Mouse (Mus musculus): ENCODE results near the gene Mgat1.
"Not testable (repeated sequence)": the region's sequence is repeated elsewhere in the genome, so short reads cannot be mapped to it uniquely, and the experiment has no call there.

The Mgat1 gene

DNA sequence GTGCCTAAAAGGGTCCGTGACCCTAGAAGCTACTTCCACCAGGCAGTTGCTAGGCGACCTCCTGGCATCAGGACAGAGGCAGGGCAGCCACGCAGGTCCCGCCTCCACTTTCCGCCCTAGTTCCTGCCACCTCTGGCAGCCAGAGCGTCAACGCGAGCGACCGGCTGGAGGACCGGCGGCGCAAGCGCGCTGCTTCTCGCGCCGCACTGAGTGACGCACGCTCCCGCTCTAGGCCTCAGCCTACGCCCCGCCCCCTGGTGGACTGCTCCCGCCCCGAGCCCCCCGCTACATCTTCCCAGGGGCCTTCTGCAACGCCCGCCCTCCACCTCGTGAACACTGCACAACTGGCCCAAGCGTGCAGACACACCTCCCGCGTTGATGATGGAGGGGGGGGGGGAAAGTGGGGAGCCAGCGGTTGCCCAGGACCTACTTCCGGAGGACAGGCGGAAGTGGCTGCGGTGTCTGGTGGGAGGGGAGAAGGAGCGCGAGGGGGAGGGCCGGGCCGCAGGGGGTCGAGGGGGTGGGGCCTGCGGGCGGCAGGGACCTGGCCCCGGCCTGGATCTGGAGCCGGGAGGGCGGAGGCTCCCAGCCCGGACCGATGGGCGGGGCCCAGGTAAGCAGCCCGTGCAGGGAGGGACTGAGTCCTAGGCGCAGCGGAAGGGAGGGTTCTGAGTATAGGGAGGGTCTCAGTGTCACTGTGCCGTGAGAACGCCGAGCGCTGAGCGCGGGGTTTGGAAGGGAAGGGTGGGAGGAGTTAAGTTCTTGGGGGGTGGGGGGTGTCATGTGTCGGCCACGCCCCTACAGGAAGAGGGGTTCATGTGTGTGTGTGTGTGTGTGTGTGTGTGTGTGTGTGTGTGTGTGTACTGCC lies at the start of gene Mgat1:
Mgat1 (plus strand) TSS at position 465 of the 868 bp plus-strand sequence.
- peak; percentile 97 for DNase-seq (ENCODE audit: low read depth)

DNA sequence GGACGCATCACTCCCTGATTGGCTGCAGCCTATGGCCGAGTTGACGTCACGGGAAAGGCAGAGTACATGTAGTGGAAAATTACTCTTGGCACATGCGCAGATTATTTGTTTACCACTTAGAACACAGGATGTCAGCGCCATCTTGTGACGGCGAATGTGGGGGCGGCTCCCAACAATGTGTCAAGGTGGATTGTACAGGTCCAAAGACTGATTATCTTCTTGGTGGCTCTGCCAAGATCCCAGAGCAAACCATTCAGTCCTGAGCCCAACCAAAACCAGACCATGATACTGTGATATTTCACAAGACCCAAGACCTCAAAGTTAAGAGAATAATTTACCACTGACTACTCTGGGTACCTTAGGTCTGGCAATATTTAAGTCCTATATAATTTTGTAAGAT lies 49.2 kb upstream of the Mgat1 start:
- not testable (repeated sequence) for DNase-seq (ENCODE audit: low read depth)

DNA sequence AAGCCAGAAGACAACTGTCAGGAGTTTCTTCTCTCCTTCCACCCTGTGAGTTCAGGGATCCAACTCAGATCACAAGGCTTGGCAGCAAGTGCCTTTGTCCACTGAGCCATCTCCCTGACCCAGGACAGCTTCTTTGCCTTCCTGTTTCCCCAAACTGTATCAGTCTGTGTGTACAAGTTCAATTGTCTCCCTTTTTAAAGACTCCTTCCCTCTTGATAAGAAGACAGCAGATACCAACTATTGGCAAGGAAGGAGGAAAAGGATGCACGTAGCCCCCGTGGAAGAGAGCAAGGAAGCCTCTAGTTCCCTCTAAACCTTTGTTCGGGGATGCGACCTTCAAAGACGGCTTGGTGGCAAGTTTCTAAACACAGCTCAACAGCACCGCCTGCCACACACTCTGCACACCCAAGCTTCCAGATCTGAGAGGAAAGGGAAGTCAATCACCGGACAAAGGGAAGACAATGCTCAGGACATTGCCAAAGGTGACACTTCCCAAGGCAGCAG lies 48.1 kb upstream of the Mgat1 start:
- DNase-seq (ENCODE audit: low read depth): no peak

DNA sequence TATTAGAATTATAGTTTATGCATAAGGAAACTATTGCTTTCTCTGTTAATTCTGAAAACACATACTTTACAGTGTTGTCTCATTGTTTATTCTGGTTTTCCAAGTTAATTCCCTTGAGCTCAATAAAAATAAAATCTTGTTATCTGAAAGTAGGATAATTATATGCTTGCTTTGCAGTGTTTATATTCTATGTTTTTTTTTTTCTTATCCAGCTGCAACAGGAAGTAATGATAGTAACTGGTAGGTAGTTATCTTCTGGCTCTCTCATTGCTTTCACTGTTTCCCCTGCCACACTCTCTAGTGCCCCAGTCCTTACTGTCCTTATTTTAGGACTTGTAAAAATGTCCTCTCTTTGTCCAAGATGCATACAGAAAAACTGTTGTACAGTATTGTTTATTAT lies 43.3 kb upstream of the Mgat1 start:
- no peak for DNase-seq (ENCODE audit: low read depth)

DNA sequence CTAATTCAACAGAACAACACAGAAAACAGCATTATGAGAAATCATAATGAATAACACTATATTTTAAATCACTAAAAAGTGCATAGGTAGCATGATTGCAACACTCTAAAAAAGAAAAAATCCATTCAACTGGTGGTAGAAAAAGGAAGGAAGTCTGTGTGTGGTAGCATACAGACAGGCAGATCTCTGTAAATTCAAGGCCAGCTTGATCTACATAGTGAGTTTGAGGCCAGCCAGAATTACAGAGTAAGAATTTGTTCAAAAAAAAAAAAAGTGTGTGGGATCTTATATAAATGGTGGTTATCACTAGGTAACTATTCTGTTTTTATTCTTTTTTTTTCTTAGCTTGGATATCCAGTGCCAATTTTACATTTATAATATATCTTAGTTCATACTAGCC lies 42.8 kb upstream of the Mgat1 start:
- DNase-seq (ENCODE audit: low read depth): no peak

DNA sequence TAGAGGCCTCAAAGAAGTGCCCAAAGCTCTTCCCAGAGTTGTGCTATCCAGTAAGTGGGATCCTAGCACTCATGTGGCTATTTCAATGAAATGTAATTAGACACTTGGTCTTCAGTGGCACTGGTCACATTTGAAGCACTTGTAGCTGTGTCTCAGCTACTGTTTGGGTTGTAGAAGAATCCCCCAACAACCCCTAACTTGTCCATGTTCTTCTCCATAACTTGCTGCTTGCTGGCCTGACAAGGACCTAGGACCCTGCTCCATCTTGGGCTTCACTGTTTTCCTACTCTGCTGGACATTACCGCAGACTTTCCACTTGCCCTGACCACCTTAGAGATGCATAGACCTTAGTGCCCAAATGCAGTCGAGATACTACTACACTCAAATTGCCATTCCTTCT lies 41.9 kb upstream of the Mgat1 start:
- no peak for DNase-seq (ENCODE audit: low read depth)

DNA sequence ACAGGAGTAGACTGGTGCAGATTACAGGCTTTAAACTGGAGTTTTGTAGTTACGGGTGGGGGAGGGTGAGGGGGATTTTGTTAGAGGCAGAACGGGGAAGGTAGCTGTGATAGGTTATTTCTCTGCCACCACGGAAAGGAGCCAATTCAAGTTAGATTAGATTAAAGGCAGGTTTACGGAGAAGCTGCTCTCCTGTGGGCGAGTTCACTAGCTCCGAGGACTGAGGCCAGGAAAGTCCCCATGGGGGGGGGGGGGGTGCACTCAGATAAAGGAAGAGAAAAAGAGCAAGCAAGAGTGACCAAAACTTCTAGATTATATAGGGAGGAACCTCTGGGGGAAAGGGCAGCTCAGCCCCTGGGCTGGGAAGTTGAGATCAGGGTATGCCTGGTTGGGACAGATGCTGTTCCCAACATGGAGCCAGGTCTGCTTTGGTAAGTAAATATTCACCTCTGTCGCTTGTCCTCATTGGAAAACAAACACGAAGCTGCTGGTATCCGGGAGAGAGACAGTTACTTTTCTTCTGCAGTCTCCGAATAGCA lies 41.4 kb upstream of the Mgat1 start:
- DNase-seq (ENCODE audit: low read depth): peak; percentile 18

DNA sequence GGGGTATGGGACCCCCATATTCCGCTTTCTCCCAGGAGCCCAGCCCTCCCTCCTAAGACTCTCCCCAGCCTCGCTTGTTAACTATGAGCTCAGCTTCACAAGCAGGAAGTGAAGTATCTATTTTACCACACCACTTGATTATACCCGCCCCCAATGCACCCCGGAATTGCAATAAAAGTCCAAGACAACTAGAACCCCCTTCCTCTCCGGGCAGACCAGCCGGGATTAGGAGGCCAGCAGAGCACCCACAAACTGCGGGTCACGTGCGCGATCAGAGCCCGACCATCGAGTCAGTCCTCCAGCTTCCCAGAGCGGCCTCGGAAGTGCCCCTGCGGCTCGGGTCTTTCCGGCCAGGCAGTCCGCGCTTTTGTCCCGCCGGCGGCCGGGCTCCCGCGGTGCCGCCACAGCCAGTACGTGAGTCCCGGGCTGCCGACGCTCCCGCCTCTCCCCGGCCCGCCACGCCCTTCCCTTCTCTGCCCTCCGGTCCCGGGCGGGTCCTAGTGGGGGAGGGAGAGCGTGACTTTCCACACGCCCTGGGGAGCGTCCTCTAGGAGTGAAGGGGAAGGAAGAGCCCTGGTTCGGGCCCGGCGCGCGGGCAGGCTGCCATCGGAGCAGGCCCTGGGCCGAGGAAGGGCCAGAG lies 40.7 kb upstream of the Mgat1 start, which contains the start of gene Zfp62:
Zfp62 (plus strand) TSS at position 164 of the 640 bp plus-strand sequence.
- peak; percentile 76 for DNase-seq (ENCODE audit: low read depth)

DNA sequence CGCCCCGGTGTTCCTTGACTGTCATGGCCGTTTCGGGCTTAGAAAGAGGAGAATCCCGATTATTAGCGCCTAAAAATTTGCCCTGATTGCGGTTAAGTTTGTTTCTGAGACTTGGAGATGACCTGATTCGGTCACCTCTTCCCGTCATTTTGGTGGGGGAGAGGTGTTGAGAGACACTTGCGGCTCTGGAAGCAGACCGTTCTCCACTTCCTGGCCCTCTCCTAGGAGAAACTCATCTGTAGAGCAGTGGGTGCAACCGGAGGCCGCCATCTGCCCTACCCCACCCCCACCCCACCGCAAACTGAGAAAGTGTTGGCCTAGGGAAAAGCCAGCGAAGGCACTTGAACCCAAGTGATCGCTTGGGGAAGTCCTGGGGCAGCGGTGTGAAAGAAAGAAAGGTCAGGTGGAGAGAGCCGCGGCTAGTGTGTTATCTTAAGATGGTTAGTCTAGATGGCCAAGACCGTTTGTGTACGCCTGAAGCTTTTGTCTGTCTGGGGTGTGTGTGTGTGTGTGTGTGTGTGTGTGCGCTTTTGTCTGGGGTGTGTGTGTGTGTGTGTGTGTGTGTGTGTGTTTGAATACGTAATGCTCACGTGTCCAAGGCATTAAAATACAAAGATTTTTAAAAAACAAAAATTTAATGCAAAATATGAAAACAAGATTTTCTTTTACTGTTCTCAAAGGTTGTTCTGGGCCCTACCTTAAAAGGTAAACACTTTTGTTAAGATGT lies 40.1 kb upstream of the Mgat1 start:
- DNase-seq (ENCODE audit: low read depth): peak; percentile 32

DNA sequence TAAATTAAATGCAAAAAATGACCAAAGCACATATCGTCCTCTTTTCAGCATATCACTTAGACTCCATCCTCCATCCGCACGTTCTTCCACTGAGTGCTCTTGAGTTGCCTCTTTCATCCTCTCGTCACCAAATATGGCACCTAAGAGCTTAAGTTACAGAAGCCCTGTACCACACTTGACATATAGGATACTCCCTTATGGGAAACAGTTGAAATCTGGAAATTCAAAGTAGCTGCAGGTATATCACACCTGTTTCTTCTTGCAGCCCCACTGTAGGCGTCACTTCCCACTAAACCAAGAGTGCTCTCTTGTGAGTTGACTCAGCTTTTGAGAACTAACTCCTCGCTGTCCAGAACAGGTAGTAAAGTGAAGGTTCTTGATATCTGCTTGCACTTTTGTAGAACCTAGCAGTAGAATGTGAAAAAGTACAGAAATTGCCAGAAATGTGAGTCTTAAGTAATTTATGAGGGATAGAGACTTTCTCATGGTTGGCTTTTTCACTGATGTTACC lies 38.9 kb upstream of the Mgat1 start:
- DNase-seq (ENCODE audit: low read depth): no peak

DNA sequence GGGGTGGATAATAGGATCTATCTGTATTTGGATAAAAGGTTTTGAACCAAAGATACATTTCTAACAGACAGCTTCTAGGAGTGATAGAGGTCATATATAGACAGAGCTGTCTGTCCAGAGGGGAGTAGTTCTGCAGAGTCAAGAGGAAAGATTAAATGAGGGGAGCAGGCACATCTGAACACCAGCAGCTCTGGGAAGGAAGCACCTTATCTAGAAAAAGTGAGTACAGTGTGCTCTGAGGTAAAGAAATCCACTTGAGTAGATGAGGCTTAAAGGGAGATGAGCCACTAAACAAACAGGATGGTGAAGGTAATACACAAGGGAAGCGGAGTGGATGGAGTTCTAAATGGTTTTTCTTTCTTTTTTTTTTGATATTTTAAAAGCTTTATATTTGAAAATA lies 36.5 kb upstream of the Mgat1 start:
- DNase-seq (ENCODE audit: low read depth): no peak

DNA sequence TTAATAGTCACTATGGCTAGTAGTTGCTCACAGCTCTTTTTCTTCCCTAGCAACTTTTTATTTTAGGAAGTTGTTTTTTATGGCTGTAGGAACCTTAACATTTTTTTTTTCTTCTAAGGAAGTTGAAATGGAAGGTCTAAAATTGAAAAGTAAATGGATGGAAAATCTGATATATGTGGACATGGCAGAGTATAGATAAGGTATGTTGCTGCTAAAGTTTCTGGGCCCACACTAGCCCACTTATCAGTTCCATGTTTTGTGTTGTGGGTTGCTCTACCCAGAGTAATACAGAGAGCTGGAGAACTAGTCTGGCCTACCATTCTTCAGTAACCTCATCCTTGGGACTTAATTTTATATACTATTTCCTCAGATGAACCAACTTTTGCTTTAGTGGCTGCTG lies 31.4 kb upstream of the Mgat1 start:
- no peak for DNase-seq (ENCODE audit: low read depth)

DNA sequence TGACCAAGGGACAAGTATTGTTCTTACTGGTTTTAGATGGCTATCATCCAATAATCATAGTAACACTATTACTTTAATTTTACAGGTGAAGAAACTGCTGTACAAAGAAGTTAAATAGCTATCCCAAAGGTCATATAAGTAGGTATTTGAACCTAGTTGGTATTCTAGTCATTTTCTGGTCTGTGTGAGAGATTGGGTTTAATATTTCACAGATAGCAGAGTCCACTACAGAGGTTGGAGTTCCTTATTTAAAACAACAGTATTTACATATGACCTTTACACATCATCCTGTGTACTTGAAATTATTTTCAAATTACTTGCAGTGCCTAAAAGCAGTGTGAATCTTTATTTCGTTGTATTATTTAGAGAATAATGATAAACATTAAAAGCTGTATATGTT lies 30.5 kb upstream of the Mgat1 start:
- no peak for DNase-seq (ENCODE audit: low read depth)

DNA sequence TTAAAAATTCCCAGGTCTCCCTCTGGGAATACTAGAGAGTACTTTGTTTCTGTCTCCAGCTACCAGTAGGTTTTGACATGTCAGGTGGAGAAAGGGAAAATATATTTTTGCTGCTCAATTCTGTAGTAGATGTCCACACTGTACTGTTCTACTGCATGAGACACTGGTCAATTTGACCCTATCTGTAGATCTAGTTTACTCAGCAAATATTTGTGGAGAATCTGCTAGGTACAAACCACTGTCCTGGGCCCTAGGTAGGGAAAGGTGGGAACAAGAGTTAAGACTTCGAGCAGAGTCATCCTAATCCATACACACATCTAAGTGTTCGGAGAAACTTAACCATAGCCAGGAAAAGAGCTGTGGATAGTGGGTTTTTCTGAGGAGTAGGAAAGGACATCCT lies 24.7 kb upstream of the Mgat1 start:
- DNase-seq (ENCODE audit: low read depth): no peak

DNA sequence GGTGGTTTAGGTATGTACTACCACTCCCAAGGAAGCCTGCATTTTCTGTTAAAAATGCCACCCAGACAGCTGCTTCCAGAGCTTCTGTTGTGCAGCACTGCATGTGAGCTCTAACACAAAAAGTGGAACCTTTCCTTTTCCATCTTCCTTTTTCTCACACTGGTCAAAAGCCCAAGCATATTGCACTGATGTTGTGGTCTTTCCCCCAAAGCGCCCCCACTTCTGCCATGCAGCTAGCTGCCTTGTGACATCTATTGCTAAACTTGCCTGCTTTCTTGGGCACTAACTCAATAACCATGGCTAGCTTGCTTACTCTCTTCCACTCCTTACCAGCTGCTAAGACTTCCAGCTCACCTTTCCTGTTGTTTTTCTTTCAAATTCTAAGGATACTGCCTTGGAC lies 19.5 kb upstream of the Mgat1 start:
- DNase-seq (ENCODE audit: low read depth): no peak

DNA sequence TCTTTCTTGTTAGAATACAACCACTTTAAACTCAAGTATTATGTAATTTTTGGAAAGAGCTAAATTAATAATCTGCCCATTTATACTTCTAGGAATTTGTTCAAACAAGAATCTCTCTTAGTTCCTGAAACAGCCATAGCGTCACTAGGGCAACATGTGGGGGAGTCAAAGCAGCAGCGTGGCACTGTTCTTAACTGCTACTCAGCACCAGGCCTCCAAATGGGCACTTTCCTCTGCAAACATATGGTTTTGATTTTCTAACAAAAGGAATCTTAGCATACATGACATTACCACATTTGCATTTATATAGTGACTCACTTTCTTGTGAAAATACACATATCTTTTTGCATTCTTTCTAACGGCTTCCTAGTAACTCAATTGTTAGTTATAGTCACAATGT lies 11.2 kb upstream of the Mgat1 start:
- no peak for DNase-seq (ENCODE audit: low read depth)

DNA sequence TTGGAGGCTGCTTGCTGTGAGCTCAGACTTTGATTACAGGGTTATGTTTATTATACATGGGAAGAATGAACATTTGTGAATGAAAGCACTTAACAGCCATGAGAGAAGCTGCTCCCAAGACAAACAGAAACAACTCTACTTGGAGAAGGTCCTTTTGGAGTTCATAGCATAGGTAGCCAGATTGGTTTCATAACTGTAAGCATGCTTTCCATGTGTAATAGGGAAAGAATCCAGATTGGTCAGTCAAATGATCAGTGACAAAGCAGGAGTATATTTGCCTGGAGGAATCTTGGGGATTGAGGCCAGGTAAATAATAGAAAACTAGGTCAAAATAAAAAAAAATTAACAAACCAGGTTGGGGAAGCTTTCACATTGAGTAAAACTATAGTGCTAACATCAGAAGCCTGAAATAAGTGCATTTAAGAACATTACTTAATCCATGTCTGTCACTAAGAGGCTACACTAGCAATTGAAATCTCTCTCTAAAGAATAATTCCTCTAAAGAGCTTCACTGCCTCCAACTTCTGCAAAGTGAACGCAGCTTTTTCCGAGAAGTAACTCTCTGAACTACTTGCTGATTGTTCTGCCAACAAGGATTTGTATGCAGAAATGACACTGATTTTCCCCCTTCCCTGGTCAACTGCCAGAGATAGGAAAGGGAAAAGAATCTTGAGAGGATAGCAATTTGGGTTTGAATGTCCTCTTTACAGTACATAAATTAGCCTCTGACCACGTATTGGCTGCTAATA lies 8.4 kb upstream of the Mgat1 start:
- DNase-seq (ENCODE audit: low read depth): peak; percentile 52

DNA sequence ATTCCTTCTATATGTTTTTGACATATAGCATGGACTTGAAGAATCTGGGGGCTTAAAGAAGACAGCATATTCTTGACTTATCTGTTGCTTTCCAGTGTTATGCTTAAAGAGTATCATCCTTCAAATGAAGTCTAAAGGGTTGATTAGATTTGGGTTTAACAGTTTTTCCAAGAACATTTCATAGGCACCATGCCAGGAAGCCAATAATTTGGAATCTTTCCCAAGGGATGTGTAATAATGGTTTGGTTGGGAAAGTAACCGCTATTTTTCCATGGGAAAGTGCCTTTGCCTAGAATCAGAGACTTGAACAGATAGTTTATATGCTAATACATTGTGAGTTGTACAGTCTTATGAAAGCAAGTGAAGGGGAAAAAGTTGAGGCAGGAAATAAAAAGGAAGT lies 7.1 kb upstream of the Mgat1 start:
- DNase-seq (ENCODE audit: low read depth): no peak

DNA sequence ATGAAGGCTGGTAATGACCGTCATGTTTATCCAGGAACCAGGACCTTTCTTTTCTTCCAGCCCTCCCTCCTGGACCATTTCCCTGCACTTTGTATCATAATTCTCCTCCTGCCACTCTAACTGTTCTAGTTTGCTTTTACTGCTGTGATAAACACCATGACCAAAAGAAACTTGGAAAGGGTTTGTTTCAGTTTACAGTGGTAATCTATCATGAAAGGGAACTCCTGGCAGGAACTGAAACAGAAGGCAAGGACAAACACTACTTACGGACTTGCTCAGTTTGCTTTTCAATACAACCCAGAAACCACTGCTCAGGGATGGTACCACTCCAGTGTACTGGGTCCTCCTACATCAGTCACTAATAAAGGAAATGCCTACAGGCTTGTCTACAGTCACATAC lies 6.5 kb upstream of the Mgat1 start:
- DNase-seq (ENCODE audit: low read depth): no peak

DNA sequence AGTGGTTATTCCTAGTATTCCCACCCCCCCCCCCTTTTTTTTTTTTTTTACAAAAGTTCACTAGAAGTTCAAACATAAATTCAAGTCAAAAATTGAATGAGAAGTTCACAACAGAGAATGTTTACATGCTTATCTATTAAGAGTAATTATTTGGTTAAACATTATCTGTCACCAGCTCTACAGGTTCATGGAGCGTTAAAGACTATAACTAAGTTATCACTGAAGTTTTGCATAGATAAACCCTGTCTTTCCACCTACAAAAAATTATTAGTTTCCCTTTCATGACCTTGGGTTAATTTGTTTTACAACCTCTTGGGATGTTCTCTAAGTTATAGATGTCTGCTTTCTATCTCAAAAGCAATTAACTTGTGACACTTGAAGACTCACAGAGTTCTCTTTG lies 3.7 kb upstream of the Mgat1 start:
- DNase-seq (ENCODE audit: low read depth): no peak

DNA sequence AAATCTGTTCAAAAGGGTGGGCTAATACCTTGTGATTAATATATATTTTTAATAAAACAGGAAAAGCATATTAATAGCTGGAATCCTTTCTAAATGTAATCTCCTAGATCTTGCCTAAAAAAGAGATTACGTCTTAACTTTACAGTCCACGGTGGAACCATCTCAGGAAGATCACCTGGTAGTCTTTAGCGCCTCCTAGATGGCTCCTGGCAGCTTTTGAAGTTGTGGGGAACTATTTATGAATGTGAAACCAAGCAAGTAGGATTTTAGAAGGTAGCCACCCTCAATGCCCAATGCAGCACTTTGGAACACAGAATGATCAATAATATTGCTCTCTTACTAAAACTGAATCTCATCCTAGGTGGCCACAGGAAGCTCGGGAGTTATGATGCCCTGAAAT lies 3.1 kb upstream of the Mgat1 start:
- no peak for DNase-seq (ENCODE audit: low read depth)

DNA sequence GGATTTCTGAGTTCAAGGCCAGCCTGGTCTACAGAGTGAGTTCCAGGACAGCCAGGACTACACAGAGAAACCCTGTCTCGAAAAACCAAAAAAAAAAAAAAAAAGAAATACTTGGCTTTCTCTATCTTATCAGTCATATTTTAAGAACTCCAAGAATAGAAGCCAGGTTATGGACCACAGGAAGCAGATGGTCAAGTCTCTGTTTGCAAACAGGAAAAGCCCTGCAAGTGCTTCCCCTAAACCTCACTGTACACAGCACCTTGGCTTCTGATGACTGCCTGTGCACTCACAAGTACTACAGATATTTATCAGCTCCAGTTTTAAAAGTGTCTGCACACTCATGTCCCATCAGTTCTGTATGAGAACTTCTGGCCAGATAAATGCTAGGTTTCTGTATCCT lies 2.5 kb upstream of the Mgat1 start:
- no peak for DNase-seq (ENCODE audit: low read depth)

All from fibroblast of lung, adult 2 months (primary cell).